Mouse (Mus musculus) ES-E14 (cell line): Measurements from ENCODE around the gene Aldh8a1.

Experiments
- CHD2 ChIP-seq: IDR thresholded peaks from 2 replicates; pipeline ENCODE4 v1.6.1; 2014; ENCODE audit warnings: mild to moderate bottlenecking, low read depth, low read length, inconsistent platforms
- HCFC1 ChIP-seq: IDR thresholded peaks from 2 replicates; pipeline ENCODE4 v1.6.1; 2012; ENCODE audit warnings: low read length, inconsistent platforms, borderline replicate concordance; ENCODE audit not compliant: insufficient read depth
- ZC3H11A ChIP-seq: IDR thresholded peaks from 2 replicates; pipeline ENCODE4 v1.6.1; 2012; ENCODE audit warnings: low read depth, mild to moderate bottlenecking, inconsistent platforms, low read length, borderline replicate concordance
- ZNF384 ChIP-seq: IDR thresholded peaks from 2 replicates; pipeline ENCODE4 v1.6.1; 2012; ENCODE audit warnings: low read depth, low read length, inconsistent platforms

- TF ChIP-seq ZC3H11A (no peak), CHD2 (no peak), HCFC1 (no peak), ZNF384 (no peak)
Measured at GRCm38 (mm10) chr10:21351766-21352165, 25.3 kb upstream of the Aldh8a1 start.
